Mouse (Mus musculus): ENCODE measurements around the gene Scn2a. TPM values are rescaled to one million over a fixed set of nuclear protein-coding genes. Genes with fewer than 3 reads are reported as not detected.
"Not testable (repeated sequence)": the region's sequence is repeated elsewhere in the genome, so short reads cannot be mapped to it uniquely, and the experiment has no call there.

The Scn2a gene
- polyA plus RNA-seq, 1 experiment from 2014 or later, result 0.11 TPM

GRCm38 (mm10) chr2:65783392-65783791, 162.8 kb downstream of the Scn2a start:
- no peaks in the 10 kb centered on the region for H3K36me3 ChIP-seq (ENCODE audit: control insufficient read depth, insufficient read depth)
- H3K27me3 ChIP-seq (ENCODE audit: control insufficient read depth, insufficient read depth, low read depth, low read length), result no peaks in the 10 kb centered on the region
- H3K4me2 ChIP-seq (ENCODE audit: low read depth, low read length), result no peak overlapping the region
- H3K4me3 ChIP-seq (ENCODE audit: low read depth, low read length), result no peak overlapping the region
- WGBS (ENCODE audit: insufficient replicate concordance), result 39% methylated on average over 2 of the region's 2 CpGs
- no peak overlapping the region for H3K9ac ChIP-seq (ENCODE audit: low read depth, low read length)
- H3K9me3 ChIP-seq (replicated peaks; ENCODE audit: control insufficient read depth, low read length), result no peaks in the 10 kb centered on the region
- no peaks in the 10 kb centered on the region for H3K4me1 ChIP-seq (ENCODE audit: control insufficient read depth, low read depth, low read length)
- ATAC-seq (ENCODE audit: low read depth), result no peak
- H3K27ac ChIP-seq (ENCODE audit: low read length), result no peak overlapping the region

- ATAC-seq (ENCODE audit: low read depth), result no peak
- Histone ChIP-seq H3K36me3 (ENCODE audit: control insufficient read depth, insufficient read depth) (no peaks in the 10 kb centered on the region), H3K4me1 (ENCODE audit: control insufficient read depth, low read depth, low read length) (no peaks in the 10 kb centered on the region), H3K27ac (ENCODE audit: low read length) (no peak overlapping the region), H3K9me3 (replicated peaks; ENCODE audit: control insufficient read depth, low read length) (peaks cover 4% of the 10 kb centered on the region), H3K4me2 (ENCODE audit: low read depth, low read length) (peak overlapping the region; percentile 24; the same call in 1 of the 2 replicates), H3K4me3 (ENCODE audit: low read depth, low read length) (no peak overlapping the region), H3K9ac (ENCODE audit: low read depth, low read length) (no peak overlapping the region), H3K27me3 (ENCODE audit: control insufficient read depth, insufficient read depth, low read depth, low read length) (no peaks in the 10 kb centered on the region)
- WGBS (ENCODE audit: insufficient replicate concordance), result 15% methylated on average over 3 of the region's 3 CpGs
Observed at GRCm38 (mm10) chr2:65792516-65792915, 171.9 kb downstream of the Scn2a start.

GRCm38 (mm10) chr2:65793593-65793992, 173.0 kb downstream of the Scn2a start:
- ATAC-seq (ENCODE audit: low read depth), result no peak
- Histone ChIP-seq H3K4me1 (ENCODE audit: control insufficient read depth, low read depth, low read length) (no peaks in the 10 kb centered on the region), H3K9ac (ENCODE audit: low read depth, low read length) (no peak overlapping the region), H3K27me3 (ENCODE audit: control insufficient read depth, insufficient read depth, low read depth, low read length) (no peaks in the 10 kb centered on the region), H3K27ac (ENCODE audit: low read length) (no peak overlapping the region), H3K36me3 (ENCODE audit: control insufficient read depth, insufficient read depth) (no peaks in the 10 kb centered on the region), H3K4me3 (ENCODE audit: low read depth, low read length) (no peak overlapping the region), H3K4me2 (ENCODE audit: low read depth, low read length) (no peak overlapping the region), H3K9me3 (replicated peaks; ENCODE audit: control insufficient read depth, low read length) (peaks cover 4% of the 10 kb centered on the region)
- WGBS (ENCODE audit: insufficient replicate concordance), result 65% methylated on average over 2 of the region's 2 CpGs

GRCm38 (mm10) chr2:65801054-65801709, 180.6 kb downstream of the Scn2a start:
- Histone ChIP-seq H3K9ac (ENCODE audit: low read depth, low read length) (peak overlapping the region; percentile 45; the same call in 1 of the 2 replicates), H3K27ac (ENCODE audit: low read length) (peak overlapping the region; percentile 91)
- 53% methylated on average over 1 of the region's 1 CpGs for WGBS (ENCODE audit: insufficient replicate concordance)

GRCm38 (mm10) chr2:65806556-65806955, 186.0 kb downstream of the Scn2a start:
- H3K27ac ChIP-seq (ENCODE audit: low read length), result no peak overlapping the region
- peak; percentile 52; the same call in 1 of the 2 replicates for ATAC-seq (ENCODE audit: low read depth)

More at GRCm38 (mm10) chr2:65801054-65801709, 180.6 kb downstream of the Scn2a start:
- Histone ChIP-seq H3K4me2 (ENCODE audit: low read depth, low read length) (peak overlapping the region; percentile 65), H3K4me1 (ENCODE audit: control insufficient read depth, low read depth, low read length) (peaks cover 9% of the 10 kb centered on the region), H3K27me3 (ENCODE audit: control insufficient read depth, insufficient read depth, low read depth, low read length) (no peaks in the 10 kb centered on the region), H3K4me3 (ENCODE audit: low read depth, low read length) (no peak overlapping the region), H3K36me3 (ENCODE audit: control insufficient read depth, insufficient read depth) (no peaks in the 10 kb centered on the region), H3K9me3 (replicated peaks; ENCODE audit: control insufficient read depth, low read length) (peaks cover 4% of the 10 kb centered on the region)
- peak; percentile 99 for ATAC-seq (ENCODE audit: low read depth)

GRCm38 (mm10) chr2:65811203-65811602, 190.6 kb downstream of the Scn2a start:
- H3K4me1 ChIP-seq (ENCODE audit: control insufficient read depth, low read depth, low read length); H3K4me3 ChIP-seq (ENCODE audit: low read depth, low read length); H3K4me2 ChIP-seq (ENCODE audit: low read depth, low read length); H3K9me3 ChIP-seq (replicated peaks; ENCODE audit: control insufficient read depth, low read length); H3K36me3 ChIP-seq (ENCODE audit: control insufficient read depth, insufficient read depth); ATAC-seq (ENCODE audit: low read depth); H3K27me3 ChIP-seq (ENCODE audit: control insufficient read depth, insufficient read depth, low read depth, low read length); H3K27ac ChIP-seq (ENCODE audit: low read length); H3K9ac ChIP-seq (ENCODE audit: low read depth, low read length): not testable (repeated sequence)
- 74% methylated on average over 6 of the region's 6 CpGs for WGBS (ENCODE audit: insufficient replicate concordance)

More at GRCm38 (mm10) chr2:65806556-65806955, 186.0 kb downstream of the Scn2a start:
- H3K36me3 ChIP-seq (ENCODE audit: control insufficient read depth, insufficient read depth), result no peaks in the 10 kb centered on the region
- no peaks in the 10 kb centered on the region for H3K27me3 ChIP-seq (ENCODE audit: control insufficient read depth, insufficient read depth, low read depth, low read length)
- peaks cover 2% of the 10 kb centered on the region; the same call in 1 of the 2 replicates for H3K4me1 ChIP-seq (ENCODE audit: control insufficient read depth, low read depth, low read length)
- no peaks in the 10 kb centered on the region for H3K9me3 ChIP-seq (replicated peaks; ENCODE audit: control insufficient read depth, low read length)
- H3K4me2 ChIP-seq (ENCODE audit: low read depth, low read length), result no peak overlapping the region
- H3K4me3 ChIP-seq (ENCODE audit: low read depth, low read length), result no peak overlapping the region
- no peak overlapping the region for H3K9ac ChIP-seq (ENCODE audit: low read depth, low read length)
- 62% methylated on average over 6 of the region's 6 CpGs for WGBS (ENCODE audit: insufficient replicate concordance)

Other genes with a start within 250 kb of the Scn2a start
- gene Scn3a, start 53.1 kb upstream of the Scn2a start, polyA plus RNA-seq (2015; fragmentation: Nextera tagmentation; extraction: Ambion mirVana), result 0.14 and 0.24 TPM in 2 replicates
- 0.04 TPM in 1 of 2 replicates, not detected in the other for gene Csrnp3, start 225.0 kb downstream of the Scn2a start, polyA plus RNA-seq (2015; fragmentation: Nextera tagmentation; extraction: Ambion mirVana)

Measured in liver, embryonic 16.5 days (tissue).